Mouse (Mus musculus) forebrain, postnatal 0 days (tissue): ENCODE results near the gene Baiap3. TPM values are rescaled to one million over a fixed set of nuclear protein-coding genes. Genes with fewer than 3 reads are reported as not detected.

Experiments
- ATAC-seq: fragments of 200-750 bp; cut with Nextera tagmentation; 2 replicates; pipeline ENCODE4 v1.8.0; 2017; ENCODE audit warnings: mild to moderate bottlenecking, moderate library complexity
- DNase-seq: peaks from one replicate; pipeline ENCODE4 v3.0.0-alpha.2; 2015
- H3K27ac ChIP-seq: fragments of 300-500 bp; sonication (generic); 2 replicates; pipeline ENCODE4 v1.5.1; 2014; ENCODE audit warnings: low read depth, mild to moderate bottlenecking, antibody characterized with exemption, low read length, moderate library complexity, mixed read lengths
- H3K27me3 ChIP-seq: fragments of 300-500 bp; sonication (generic); 2 replicates; pipeline ENCODE4 v1.6.1; 2014; ENCODE audit warnings: mild to moderate bottlenecking, low read length, mixed read lengths; ENCODE audit not compliant: insufficient read depth
- H3K36me3 ChIP-seq: fragments of 300-500 bp; sonication (generic); 2 replicates; pipeline ENCODE4 v1.6.1; 2014; ENCODE audit warnings: mild to moderate bottlenecking, moderate library complexity; ENCODE audit not compliant: insufficient read depth
- H3K4me1 ChIP-seq: fragments of 300-500 bp; sonication (generic); 2 replicates; pipeline ENCODE4 v1.6.1; 2014; ENCODE audit warnings: antibody characterized with exemption; ENCODE audit not compliant: insufficient read depth
- H3K4me2 ChIP-seq: fragments of 300-500 bp; sonication (generic); 2 replicates; pipeline ENCODE4 v1.6.1; 2014; ENCODE audit warnings: low read depth, mild to moderate bottlenecking, moderate library complexity
- H3K4me3 ChIP-seq: fragments of 300-500 bp; sonication (generic); 2 replicates; pipeline ENCODE4 v1.5.1; 2014; ENCODE audit warnings: low read depth, low read length, mixed read lengths
- H3K9ac ChIP-seq: fragments of 300-500 bp; sonication (generic); 2 replicates; pipeline ENCODE4 v1.6.1; 2014; ENCODE audit warnings: mild to moderate bottlenecking
- H3K9me3 ChIP-seq: fragments of 300-500 bp; sonication (generic); 2 replicates; pipeline ENCODE4 v1.6.1; 2016; ENCODE audit warnings: low read length
- CTCF ChIP-seq: sonication (generic); IDR thresholded peaks from 2 replicates; pipeline ENCODE4 v1.5.1; 2016; ENCODE audit warnings: antibody characterized with exemption, control low read depth, low read depth
- WGBS: fragments of 180-500 bp; shearing (Covaris S2); extraction: QIAGEN DNeasy Blood & Tissue Kit; methylation state at CpG from one replicate; pipeline ENCODE4 v1.1.7; 2014; 5-methylcytosine and 5-hydroxymethylcytosine counted together
- polyA plus RNA-seq: library from polyadenylated mRNA; unstranded; fragments of >200 nt; fragmentation: Nextera tagmentation; extraction: Ambion mirVana; gene quantifications from 2 replicates; pipeline ENCODE4 v1.2.1, GENCODE M21; 2015
- total RNA-seq: library from RNA; depleted of rRNA; stranded (reverse); fragments of >200 nt; gene quantifications from 2 replicates; pipeline ENCODE4 v1.2.3, GENCODE M21; 2014; rRNA removed

The Baiap3 gene
- total RNA-seq (30.2 and 70.8 TPM in 2 replicates), polyA plus RNA-seq (8.2 and 16.2 TPM in 2 replicates)

DNA sequence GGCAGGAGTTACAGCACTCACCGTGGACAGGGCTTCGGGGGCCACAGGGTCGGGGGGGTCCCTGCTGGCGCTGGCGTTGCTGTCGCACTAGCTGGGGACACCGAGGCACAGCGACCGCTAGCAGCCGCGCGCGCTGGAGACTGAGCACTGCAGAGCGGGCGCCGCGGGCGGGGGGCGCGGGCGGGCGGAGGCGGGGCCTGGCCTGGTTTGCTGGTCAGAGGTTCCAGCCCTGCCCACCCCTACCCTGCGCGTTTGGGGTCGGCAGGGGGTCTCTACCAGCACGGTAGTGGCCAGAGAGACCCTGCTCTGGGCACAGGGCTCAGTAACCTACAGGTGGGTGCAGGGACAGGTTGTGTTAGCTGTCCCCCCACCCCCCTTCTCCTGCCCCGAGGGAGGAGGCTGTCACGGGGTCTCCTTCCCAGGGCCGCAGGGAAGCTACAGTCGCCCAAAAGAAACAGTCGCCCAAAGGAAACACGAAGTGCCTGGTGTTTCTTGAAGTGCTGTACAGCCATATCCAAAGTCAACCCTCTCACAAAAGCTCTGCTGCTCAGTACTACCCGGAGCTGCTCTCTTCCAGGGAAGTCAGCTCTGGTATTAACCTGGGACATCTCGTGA lies at the start of gene Baiap3:
TSS of gene Baiap3 (minus strand) at position 225 of the 615 bp plus-strand sequence.
- H3K4me1 ChIP-seq: peaks cover 20% of the 10 kb centered on the region; the same call in 1 of the 2 replicates
- no peak for TF ChIP-seq CTCF
- peaks cover 17% of the 10 kb centered on the region for H3K36me3 ChIP-seq
- no peak for DNase-seq
- peak within 1 kb of the TSS; percentile 20 for H3K4me3 ChIP-seq
- peak within 1 kb of the TSS; percentile 22; the same call in 1 of the 2 replicates for H3K9ac ChIP-seq
- ATAC-seq: peak; percentile 32; the same call in 1 of the 2 replicates
- peaks cover 4% of the 10 kb centered on the region; the same call in 1 of the 2 replicates for H3K27me3 ChIP-seq
- peak within 1 kb of the TSS; percentile 44 for H3K4me2 ChIP-seq
- no peak within 1 kb of the TSS for H3K27ac ChIP-seq
- 5% methylated on average over 35 of the region's 35 CpGs for WGBS
- H3K9me3 ChIP-seq: no peaks in the 10 kb centered on the region

DNA sequence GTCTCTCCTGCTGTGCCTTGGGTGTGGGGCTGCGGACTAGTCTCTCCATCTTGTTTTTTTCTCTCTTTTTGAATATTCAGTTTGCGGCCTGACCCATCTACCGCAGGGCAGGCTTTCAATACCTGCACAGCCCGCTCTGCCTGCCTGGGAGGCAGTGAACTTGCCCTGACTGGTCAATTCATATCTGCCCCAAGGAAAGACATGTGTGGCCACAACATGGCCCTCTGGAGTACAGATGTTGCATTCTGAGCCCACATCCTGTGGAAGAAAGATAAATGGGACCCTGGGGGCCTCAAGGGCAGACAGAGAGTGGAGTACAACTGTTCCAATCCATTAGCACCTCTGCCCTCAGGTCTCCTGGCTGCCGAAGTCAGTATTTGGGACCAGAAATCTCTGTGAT lies 41.9 kb upstream of the Baiap3 start, which contains the start of gene Prss34:
TSS of gene Prss34 (plus strand) at position 301 of the 400 bp plus-strand sequence.
- 90% methylated on average over 5 of the region's 5 CpGs for WGBS
- H3K9me3 ChIP-seq: no peaks in the 10 kb centered on the region
- H3K27ac ChIP-seq: no peak within 1 kb of the TSS
- ATAC-seq (no peak), DNase-seq (no peak)
- no peaks in the 10 kb centered on the region for H3K27me3 ChIP-seq
- H3K9ac ChIP-seq: no peak within 1 kb of the TSS
- TF ChIP-seq CTCF: no peak
- H3K4me3 ChIP-seq: no peak within 1 kb of the TSS
- no peaks in the 10 kb centered on the region for H3K36me3 ChIP-seq
- H3K4me1 ChIP-seq: no peaks in the 10 kb centered on the region
- H3K4me2 ChIP-seq: no peak within 1 kb of the TSS

DNA sequence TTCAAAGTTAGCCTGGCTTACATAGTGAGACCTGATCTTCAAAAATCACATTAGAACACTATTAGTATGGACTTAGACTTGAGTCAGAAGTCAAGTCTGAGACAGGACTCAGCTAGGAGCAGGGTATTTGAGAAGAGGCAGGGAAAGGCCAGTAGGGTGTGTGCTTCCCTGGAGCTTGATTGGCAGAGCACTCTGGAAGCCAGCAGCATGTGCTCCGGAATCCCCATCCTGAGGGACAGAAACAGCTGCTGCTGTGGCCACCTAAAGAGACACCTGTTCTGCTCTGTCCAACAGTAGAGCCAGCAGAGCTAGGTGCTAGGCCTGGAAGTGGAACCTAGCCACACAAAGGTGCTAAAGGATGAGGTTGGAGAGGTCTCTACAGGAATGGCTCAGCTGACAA lies 37.9 kb upstream of the Baiap3 start:
- no peak for ATAC-seq
- 62% methylated on average over 1 of the region's 1 CpGs for WGBS

DNA sequence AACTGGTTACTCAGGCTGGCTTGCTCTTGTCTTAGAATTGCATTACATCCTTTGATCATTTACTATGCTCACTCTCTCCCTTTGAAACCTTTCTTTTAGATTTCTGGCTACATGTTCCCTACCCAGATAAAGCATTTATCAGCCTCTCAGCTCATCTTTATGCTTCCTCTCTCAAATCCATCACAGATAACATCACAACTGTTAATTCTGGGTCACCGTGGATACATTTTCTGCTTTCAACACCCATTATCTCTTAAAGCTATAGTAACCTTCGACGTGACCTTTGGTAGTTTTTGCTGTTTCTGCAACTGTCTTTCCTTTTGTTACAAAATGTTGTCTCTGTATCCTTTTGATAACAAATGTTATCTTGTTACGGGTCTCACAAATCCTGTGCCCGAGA lies 37.3 kb upstream of the Baiap3 start:
- Histone ChIP-seq H3K9ac (no peak overlapping the region), H3K27ac (no peak overlapping the region), H3K36me3 (no peaks in the 10 kb centered on the region), H3K4me1 (no peaks in the 10 kb centered on the region), H3K4me3 (no peak overlapping the region), H3K27me3 (no peaks in the 10 kb centered on the region), H3K4me2 (no peak overlapping the region), H3K9me3 (no peaks in the 10 kb centered on the region)
- no peak for TF ChIP-seq CTCF
- WGBS: 81% methylated on average over 5 of the region's 5 CpGs
- ATAC-seq (no peak), DNase-seq (no peak)

More for the DNA sequence above, 37.9 kb upstream of the Baiap3 start:
- TF ChIP-seq CTCF: no peak
- Histone ChIP-seq H3K36me3 (no peaks in the 10 kb centered on the region), H3K4me1 (no peaks in the 10 kb centered on the region), H3K9me3 (no peaks in the 10 kb centered on the region), H3K4me3 (no peak overlapping the region), H3K27me3 (no peaks in the 10 kb centered on the region), H3K27ac (no peak overlapping the region), H3K9ac (no peak overlapping the region), H3K4me2 (no peak overlapping the region)
- DNase-seq: no peak

DNA sequence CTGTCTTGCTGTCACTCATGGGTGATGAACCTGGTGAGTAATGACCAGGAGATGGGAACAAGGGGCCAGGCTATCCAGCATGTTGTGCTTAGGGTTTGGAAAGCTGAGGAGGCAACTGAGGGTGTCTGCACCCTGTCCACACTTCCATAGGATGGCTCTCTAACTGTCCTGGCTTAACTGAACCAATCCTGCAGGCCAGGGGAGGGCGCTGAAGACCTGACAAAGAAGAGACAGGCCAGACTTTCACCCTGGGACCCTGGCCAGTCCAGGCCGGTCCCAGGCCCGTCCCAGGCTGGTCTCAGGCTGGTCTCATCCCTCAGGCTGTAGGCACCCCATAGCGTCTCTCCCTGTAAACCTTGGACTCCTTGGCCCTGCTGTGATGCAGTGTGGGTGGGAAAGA lies 34.2 kb upstream of the Baiap3 start:
- no peaks in the 10 kb centered on the region for H3K9me3 ChIP-seq
- no peak overlapping the region for H3K9ac ChIP-seq
- DNase-seq: no peak
- ATAC-seq: no peak
- no peaks in the 10 kb centered on the region for H3K4me1 ChIP-seq
- no peaks in the 10 kb centered on the region for H3K27me3 ChIP-seq
- no peak for TF ChIP-seq CTCF
- no peaks in the 10 kb centered on the region for H3K36me3 ChIP-seq
- H3K4me2 ChIP-seq: no peak overlapping the region
- 25% methylated on average over 4 of the region's 4 CpGs for WGBS
- H3K4me3 ChIP-seq: no peak overlapping the region
- H3K27ac ChIP-seq: no peak overlapping the region

DNA sequence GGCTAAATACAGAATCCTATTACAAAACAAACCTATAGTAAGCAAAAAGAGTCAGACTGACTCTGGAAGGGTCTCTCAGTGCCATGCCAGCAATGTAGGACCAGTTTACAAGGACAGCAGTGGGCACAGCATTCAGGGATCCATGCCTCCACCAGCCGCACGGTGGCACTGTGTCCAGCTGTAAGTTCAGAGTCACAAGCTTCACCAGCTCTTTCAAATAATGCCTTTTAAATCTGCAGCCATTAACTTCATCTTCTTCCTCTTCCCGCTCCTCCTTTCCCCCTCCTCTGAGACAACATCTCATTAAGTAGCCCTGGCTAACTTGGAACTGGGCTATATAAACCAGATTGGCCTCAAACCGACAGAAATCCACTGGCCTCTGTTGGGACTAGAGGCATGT lies 32.7 kb upstream of the Baiap3 start:
- H3K36me3 ChIP-seq: no peaks in the 10 kb centered on the region

DNA sequence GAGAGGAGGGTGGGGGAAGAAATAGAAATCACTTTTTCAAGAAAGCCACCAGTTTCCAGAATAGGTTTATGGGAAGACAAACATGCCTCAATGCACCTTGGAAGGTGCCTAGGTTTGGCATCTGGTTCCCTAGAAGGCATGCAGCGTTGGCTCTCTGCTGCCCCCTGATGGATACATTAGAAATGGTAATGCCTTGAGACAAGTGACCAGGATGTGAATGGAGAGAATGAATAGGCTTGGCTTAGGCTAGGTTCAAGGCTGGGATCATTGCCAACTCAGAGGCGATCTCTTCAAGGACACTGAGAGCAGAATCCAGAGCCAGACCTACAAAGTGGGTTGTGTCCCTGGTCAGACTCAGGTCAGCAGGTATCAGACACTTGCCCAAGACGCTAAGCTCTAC lies 28.9 kb upstream of the Baiap3 start:
- Histone ChIP-seq H3K27me3 (no peaks in the 10 kb centered on the region), H3K4me3 (no peak overlapping the region), H3K4me1 (no peaks in the 10 kb centered on the region), H3K9ac (no peak overlapping the region), H3K9me3 (no peaks in the 10 kb centered on the region), H3K36me3 (no peaks in the 10 kb centered on the region), H3K27ac (no peak overlapping the region), H3K4me2 (no peak overlapping the region)
- TF ChIP-seq CTCF: peak; percentile 86
- 16% methylated on average over 3 of the region's 3 CpGs for whole genome bisulfite sequencing
- DNase-seq (peak; percentile 68), ATAC-seq (peak; percentile 18; the same call in 1 of the 2 replicates)

More for the DNA sequence above, 32.7 kb upstream of the Baiap3 start:
- no peak overlapping the region for H3K4me2 ChIP-seq
- 0 out of 2 replicates have a peak, but pooled peaks have one; percentile 55 for ATAC-seq
- no peaks in the 10 kb centered on the region for H3K4me1 ChIP-seq
- H3K27me3 ChIP-seq: no peaks in the 10 kb centered on the region
- no peak overlapping the region for H3K4me3 ChIP-seq
- H3K9me3 ChIP-seq: no peaks in the 10 kb centered on the region
- peak; percentile 58 for DNase-seq
- H3K9ac ChIP-seq: no peak overlapping the region
- no peak overlapping the region for H3K27ac ChIP-seq
- WGBS: 31% methylated on average over 4 of the region's 4 CpGs
- peak; percentile 78 for TF ChIP-seq CTCF
